Mouse (Mus musculus): ENCODE measurements at regions not wholly inside any gene's neighbourhood (a gene's known extent, or its start where the extent isn't known, plus 50 kb on each side); places are given as distances from the start of the nearest gene placed in this dataset.
"Not testable (repeated sequence)": the region's sequence is repeated elsewhere in the genome, so short reads cannot be mapped to it uniquely, and the experiment has no call there.

- intact Hi-C loops (cut with DNase I): no loop called here
- no peak for DNase-seq
These were observed 184.0 kb downstream of the Frk start for GRCm38 (mm10) chr10:34667203-34667602.

- DNase-seq: no peak
- intact Hi-C loops (cut with DNase I): no loop called here
These were observed 184.7 kb downstream of the Frk start for GRCm38 (mm10) chr10:34667735-34668439.

GRCm38 (mm10) chr10:34671791-34672190 is 188.6 kb downstream of the Frk start:
- intact Hi-C loops (cut with DNase I): no loop called here
- DNase-seq: no peak

GRCm38 (mm10) chr10:34699414-34699813 is 216.2 kb downstream of the Frk start:
- DNase-seq; intact Hi-C loops (cut with DNase I): not testable (repeated sequence)

- intact Hi-C loops (cut with DNase I): no loop called here
- no peak for DNase-seq
These were observed 218.8 kb downstream of the Frk start for GRCm38 (mm10) chr10:34701956-34702355.

GRCm38 (mm10) chr10:34705416-34705815 is 222.2 kb downstream of the Frk start:
- intact Hi-C loops (cut with DNase I): no loop called here
- DNase-seq: no peak

DNA sequence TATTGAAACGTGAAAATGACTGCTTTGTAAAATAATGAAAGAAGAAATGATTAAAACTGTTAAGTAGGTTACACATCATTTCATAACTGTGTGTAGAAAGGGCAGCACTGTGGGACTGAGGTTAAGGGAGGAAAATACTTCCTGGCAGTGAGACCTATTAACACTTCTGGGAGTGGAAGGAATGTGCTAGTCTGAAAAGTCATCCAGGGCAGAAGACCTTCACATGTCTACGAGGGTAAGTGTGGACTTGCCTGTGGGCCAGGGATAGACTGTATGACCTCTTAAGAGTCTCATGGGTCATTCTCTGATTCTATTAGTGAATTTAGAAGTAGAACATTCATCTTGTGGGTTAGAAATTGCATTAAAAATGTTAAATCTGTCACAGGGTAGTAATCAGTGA is 248.1 kb downstream of the Frk start:
- no peak for DNase-seq
- intact Hi-C loops (cut with DNase I): no loop called here

- no peak for DNase-seq
- intact Hi-C loops (cut with DNase I): no loop called here
These were observed 279.2 kb downstream of the Frk start for GRCm38 (mm10) chr10:34762426-34762825.

DNA sequence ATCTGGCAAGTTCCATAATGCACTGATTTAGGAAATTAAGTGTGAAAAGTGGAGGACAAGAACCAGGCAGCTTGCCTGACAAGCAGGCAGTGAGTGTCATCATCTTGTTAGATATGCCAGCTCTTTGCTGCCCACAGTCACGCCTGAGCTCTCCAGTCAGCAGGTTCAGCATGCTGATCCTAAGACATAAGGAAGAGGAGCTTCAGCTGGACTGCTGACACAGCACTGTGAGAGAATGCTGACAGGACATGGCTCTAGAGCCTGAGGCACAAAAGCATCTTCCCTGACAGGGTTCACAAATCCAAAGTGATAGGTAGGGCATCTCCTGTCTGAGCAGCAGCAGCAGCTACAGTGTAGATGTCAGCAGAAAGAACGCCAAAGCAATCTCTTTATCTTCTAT is 308.9 kb downstream of the Frk start:
- DNase-seq: no peak
- intact Hi-C loops (cut with DNase I): no loop called here

GRCm38 (mm10) chr10:34811131-34811530 is 327.9 kb downstream of the Frk start:
- intact Hi-C loops (cut with DNase I): no loop called here
- DNase-seq: no peak

- no peak for DNase-seq
These were observed 340.9 kb downstream of the Frk start for GRCm38 (mm10) chr10:34824121-34824520.

DNA sequence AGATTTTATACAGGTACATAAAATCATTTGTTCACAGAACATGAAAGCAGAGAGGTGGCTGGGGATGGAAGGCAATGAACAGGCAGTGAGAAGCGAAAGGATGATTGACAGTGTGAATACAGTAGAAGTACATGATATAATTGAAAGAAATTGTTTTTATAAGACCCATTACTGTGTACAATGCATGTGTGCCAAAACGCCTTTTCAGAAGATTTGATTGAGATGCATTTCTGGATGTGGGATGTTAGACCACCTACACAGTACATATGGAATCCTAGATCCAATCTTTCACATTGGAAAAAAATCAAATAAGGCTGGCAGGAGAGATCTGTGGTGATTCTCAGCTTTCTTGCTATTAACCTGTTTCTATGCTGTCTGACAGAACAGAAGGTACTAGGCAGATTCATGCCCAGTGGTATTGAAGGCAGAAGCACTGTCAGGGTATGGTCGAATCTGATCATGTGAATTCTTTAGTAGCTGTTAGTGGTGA is 358.9 kb downstream of the Frk start:
- intact Hi-C loops (cut with DNase I): no loop called here
- no peak for DNase-seq

More at GRCm38 (mm10) chr10:34824121-34824520, 340.9 kb downstream of the Frk start:
- intact Hi-C loops (cut with DNase I): no loop called here

GRCm38 (mm10) chr10:34856494-34857146 is 373.4 kb downstream of the Frk start:
- DNase-seq: no peak
- intact Hi-C loops (cut with DNase I): no loop called here

GRCm38 (mm10) chr10:34862693-34863092 is 379.5 kb downstream of the Frk start:
- DNase-seq: no peak
- intact Hi-C loops (cut with DNase I): no loop called here

- DNase-seq: no peak
- intact Hi-C loops (cut with DNase I): no loop called here
These were observed 388.7 kb downstream of the Frk start for GRCm38 (mm10) chr10:34871888-34872287.

DNA sequence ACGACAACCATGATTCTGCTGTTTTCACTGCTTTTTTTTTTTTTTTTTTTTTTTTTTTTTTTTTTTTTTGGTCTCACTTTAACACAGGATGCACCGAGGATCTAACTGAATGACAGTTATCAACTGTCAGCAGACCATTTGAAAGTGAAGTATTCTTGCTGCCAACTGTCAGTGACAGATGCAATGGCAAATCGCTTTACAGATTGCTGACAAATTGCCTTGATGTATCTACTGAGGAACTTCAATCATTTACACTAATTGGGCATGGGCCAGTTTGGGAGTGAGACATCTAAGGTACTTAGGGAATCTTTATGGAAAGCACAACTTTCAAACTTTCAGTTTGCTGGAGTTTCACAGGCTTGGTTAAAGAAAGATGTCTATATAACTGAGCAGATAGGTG is 395.3 kb downstream of the Frk start:
- DNase-seq: no peak
- intact Hi-C loops (cut with DNase I): no loop called here

DNA sequence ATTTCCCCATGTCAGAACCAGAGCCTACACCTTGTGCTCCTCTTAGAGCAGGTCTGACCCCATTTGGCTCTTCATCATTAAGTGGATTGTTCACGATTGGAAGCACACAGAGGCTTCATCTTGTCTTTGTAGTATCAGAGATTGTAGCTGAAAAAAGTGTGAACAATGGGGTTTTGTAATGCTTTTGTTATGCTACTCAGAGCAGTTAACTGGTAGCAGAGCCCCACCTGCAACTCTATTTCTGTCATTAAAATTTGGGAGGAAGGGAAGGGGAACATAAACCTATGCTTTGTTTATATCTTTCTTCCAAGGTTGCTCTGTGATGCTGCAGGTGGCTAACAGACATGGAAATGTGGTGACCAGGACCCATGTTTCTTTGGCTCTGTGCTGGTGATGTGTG is 404.4 kb downstream of the Frk start:
- no peak for DNase-seq
- intact Hi-C loops (cut with DNase I): no loop called here

GRCm38 (mm10) chr10:34904274-34904673 is 421.1 kb downstream of the Frk start:
- peak in 1 of 2 experiments; percentile 18 for DNase-seq
- intact Hi-C loops (cut with DNase I): no loop called here

GRCm38 (mm10) chr10:34904692-34905091 is 421.5 kb downstream of the Frk start:
- intact Hi-C loops (cut with DNase I): no loop called here
- DNase-seq: no peak

- intact Hi-C loops (cut with DNase I): no loop called here
These were observed 429.0 kb downstream of the Frk start for GRCm38 (mm10) chr10:34912153-34912723.

More at GRCm38 (mm10) chr10:34912153-34912723, 429.0 kb downstream of the Frk start:
- peak; percentile 3 to 11 for DNase-seq

Data from heart, postnatal 36 days (tissue).